10 mouse cellular contexts compared by ENCODE assay signal in the genomic region with DNA sequence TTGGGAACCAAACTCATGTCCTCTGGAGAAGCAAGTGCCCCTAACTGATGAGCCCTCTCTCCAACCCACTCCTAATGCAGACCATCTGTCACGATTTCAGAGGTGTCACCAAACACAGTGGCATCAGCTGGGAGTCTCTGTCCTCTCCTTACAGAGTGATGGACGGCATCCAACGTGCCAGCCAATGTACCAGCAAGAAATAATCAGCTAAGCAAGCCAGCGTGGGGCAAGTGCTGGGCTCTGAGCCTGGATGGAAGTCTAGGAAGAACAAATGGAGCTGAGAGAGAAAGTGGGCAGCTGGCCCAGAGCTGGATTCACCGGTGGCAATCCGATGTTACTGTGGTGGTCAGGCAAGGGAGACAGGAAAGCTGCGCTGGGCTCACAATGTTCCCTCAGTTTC.
DNase-seq lines count a peak whose midpoint lies in the region; ATAC-seq lines count a peak whose summit lies in the region.
"Had no signal": no experiment of that assay in that cellular context is flagged by ENCODE, and none has a peak within 500 bp of the region (broad histone marks: within the 10 kb centered on the region; RNA-seq: fewer than 3 reads in every experiment).

No protein-coding gene starts in this region.

- no peak for ATAC-seq in erythroid progenitor cell, adult 5-6 weeks (replicated peaks; ENCODE audit: low FRiP score, poor library complexity, severe bottlenecking)
- ATAC-seq: CD4-positive, CD25-positive, alpha-beta regulatory T cell, adult 4 months had no signal

- no peaks in the 10 kb centered on the region for H3K4me1 ChIP-seq in heart, embryonic 10.5 days

- no peak overlapping the region for H3K27ac ChIP-seq in heart, embryonic 10.5 days
- H3K27ac ChIP-seq: macrophage had no signal

- 71% methylated on average over 7 of the region's 7 CpGs for WGBS in heart, embryonic 10.5 days

- no peaks in the 10 kb centered on the region for H3K9me3 ChIP-seq in heart, embryonic 10.5 days

- no peaks in the 10 kb centered on the region for H3K27me3 ChIP-seq in heart, embryonic 10.5 days (ENCODE audit: insufficient read depth, poor library complexity, severe bottlenecking)

- H3K36me3 ChIP-seq in heart, embryonic 10.5 days = no peaks in the 10 kb centered on the region

- DNase-seq in heart, adult 8-10 months (ENCODE audit: low spot score) = peak; percentile 49
- DNase-seq in heart, embryonic 10.5 days (ENCODE audit: low spot score) = no peak
- DNase-seq in cerebellum, postnatal 36 days = peak; percentile 89 to 93
- peak; percentile 81 to 94 for DNase-seq in layer of hippocampus, adult 18-20 months (ENCODE audit: low spot score in 2 of 2)
- DNase-seq in right cerebral cortex, adult 2 months (ENCODE audit: low spot score in 2 of 2) = peak; percentile 56 to 68
- DNase-seq in embryo, embryonic 10 days (ENCODE audit: low spot score) = no peak
- no peak for DNase-seq in ovary, postnatal 36 days (ENCODE audit: low spot score)

- H3K4me3 ChIP-seq in heart, embryonic 10.5 days = no peak overlapping the region

Comparison
In these comparisons a context has a peak if more than half of its experiments do, and no peak if none do; other contexts are left out.
1. DNase-seq: peak in heart, adult 8-10 months (single experiment), cerebellum, postnatal 36 days (2 of 2), layer of hippocampus, adult 18-20 months (2 of 2) and right cerebral cortex, adult 2 months (2 of 2); none in heart, embryonic 10.5 days (single experiment), embryo, embryonic 10 days (single experiment) and ovary, postnatal 36 days (single experiment).